Mouse (Mus musculus) midbrain, embryonic 13.5 days (tissue): Measurements from ENCODE around the gene Cct5. TPM values are rescaled to one million over a fixed set of nuclear protein-coding genes. Genes with fewer than 3 reads are reported as not detected.
A peak's percentile ranks its signal among the peaks of the same experiment; 100 is the strongest.

ENCODE experiments used
- ATAC-seq: fragments of 200-750 bp; cut with Nextera tagmentation; 2 replicates; pipeline ENCODE4 v1.8.0; 2017; ENCODE audit warnings: mild to moderate bottlenecking, moderate TSS enrichment, moderate library complexity
- H3K27ac ChIP-seq: fragments of 300-500 bp; sonication (generic); 2 replicates; pipeline ENCODE4 v1.5.1; 2015; ENCODE audit warnings: inconsistent platforms, mild to moderate bottlenecking, moderate library complexity
- H3K27me3 ChIP-seq: fragments of 300-500 bp; sonication (generic); 2 replicates; pipeline ENCODE4 v1.6.1; 2015; ENCODE audit warnings: mild to moderate bottlenecking, inconsistent platforms
- H3K36me3 ChIP-seq: fragments of 300-500 bp; sonication (generic); 2 replicates; pipeline ENCODE4 v1.6.1; 2015; ENCODE audit warnings: mild to moderate bottlenecking, inconsistent platforms
- H3K4me1 ChIP-seq: fragments of 300-500 bp; sonication (generic); replicated peaks from 2 replicates; pipeline ENCODE4 v1.6.1; 2015; ENCODE audit warnings: inconsistent platforms
- H3K4me2 ChIP-seq: fragments of 300-500 bp; sonication (generic); replicated peaks from 2 replicates; pipeline ENCODE4 v1.6.1; 2015; ENCODE audit warnings: moderate library complexity, mild to moderate bottlenecking, inconsistent platforms
- H3K4me3 ChIP-seq: fragments of 300-500 bp; sonication (generic); replicated peaks from 2 replicates; pipeline ENCODE4 v1.5.1; 2015; ENCODE audit warnings: mild to moderate bottlenecking, inconsistent platforms
- H3K9ac ChIP-seq: fragments of 300-500 bp; sonication (generic); replicated peaks from 2 replicates; pipeline ENCODE4 v1.6.1; 2015; ENCODE audit warnings: mild to moderate bottlenecking, inconsistent platforms
- H3K9me3 ChIP-seq: fragments of 300-500 bp; sonication (generic); 2 replicates; pipeline ENCODE4 v1.6.1; 2016; ENCODE audit warnings: mild to moderate bottlenecking, inconsistent platforms
- WGBS: fragments of 180-500 bp; shearing (Covaris S2); methylation state at CpG from one replicate; pipeline ENCODE4 v1.1.7; 2015; 5-methylcytosine and 5-hydroxymethylcytosine counted together
- polyA plus RNA-seq: library from polyadenylated mRNA; unstranded; fragments of >200 nt; fragmentation: Nextera tagmentation; extraction: Ambion mirVana; gene quantifications from 2 replicates; pipeline ENCODE4 v1.2.1, GENCODE M21; 2015

Gene Cct5
- polyA plus RNA-seq, 1 experiment from 2014 or later: 540 TPM

DNA sequence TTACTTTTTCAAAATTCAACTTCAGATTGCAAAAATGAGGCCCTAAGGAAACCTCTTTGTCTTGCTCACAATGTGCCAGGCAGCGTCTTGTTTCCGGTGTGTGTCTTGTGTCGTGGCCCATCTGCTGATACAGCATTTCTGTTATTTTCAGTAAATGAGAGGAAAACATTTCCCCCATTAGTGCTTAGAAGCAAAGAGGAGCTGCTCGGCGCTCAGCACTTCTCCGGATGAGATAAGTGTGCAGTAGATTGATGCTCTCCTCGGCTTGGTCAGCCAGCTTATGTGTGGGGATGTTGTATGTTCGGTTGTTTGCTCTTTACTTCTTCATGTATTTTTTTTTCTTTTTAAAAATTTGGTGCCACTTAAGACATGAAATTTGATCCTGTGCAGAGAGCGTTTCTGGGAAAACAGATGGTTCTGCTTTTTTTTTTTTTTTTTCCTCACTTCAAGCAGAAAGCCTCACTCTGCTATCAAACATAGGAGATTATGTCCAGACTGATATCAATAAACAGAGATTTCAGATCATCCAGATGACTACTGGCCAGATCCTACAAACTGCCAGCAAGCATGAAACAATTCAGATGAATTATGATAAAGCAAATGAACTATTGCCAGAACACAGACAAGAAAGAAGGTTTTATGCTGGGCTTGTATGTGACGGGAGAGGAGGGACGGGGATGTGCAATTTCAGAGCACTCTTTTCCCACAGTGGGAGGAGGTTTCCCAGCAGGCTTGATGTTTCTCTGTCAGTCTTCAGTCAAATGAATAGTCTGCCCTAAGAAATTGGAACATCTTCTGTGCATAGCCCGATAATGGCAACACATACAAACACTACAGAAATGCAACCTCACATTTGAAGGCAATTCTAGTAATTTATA is 25.9 kb upstream of the Cct5 start:
- Histone ChIP-seq H3K36me3 (peaks cover 12% of the 10 kb centered on the region), H3K9me3 (no peaks in the 10 kb centered on the region), H3K27ac (peak overlapping the region; percentile 49), H3K4me3 (no peak overlapping the region), H3K4me1 (0 out of 2 replicates have a peak, but pooled peaks cover 4% of the 10 kb centered on the region), H3K27me3 (no peaks in the 10 kb centered on the region), H3K9ac (no peak overlapping the region), H3K4me2 (no peak overlapping the region)
- ATAC-seq: no peak
- 62% methylated on average over 12 of the region's 12 CpGs for WGBS

DNA sequence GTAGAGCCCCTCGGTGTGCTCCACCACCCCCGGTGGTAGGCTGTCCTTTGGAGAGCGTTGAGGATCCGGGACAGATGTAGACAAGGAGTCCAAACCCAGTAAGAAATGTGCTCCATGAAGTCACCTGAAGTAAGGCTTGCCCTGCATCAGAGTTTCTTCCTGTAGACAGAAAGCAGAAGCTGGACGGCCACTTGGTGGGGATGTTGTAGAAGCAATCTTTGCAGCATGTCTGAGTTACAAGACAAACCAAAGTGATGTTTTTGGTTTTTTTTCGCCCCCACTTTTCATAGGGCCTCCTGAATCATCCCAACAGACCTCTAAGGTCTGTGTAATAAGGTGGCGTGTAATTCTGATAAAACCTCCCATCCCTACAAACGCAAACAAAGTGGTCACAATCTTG is 17.9 kb upstream of the Cct5 start:
- Histone ChIP-seq H3K9ac (no peak overlapping the region), H3K4me1 (no peaks in the 10 kb centered on the region), H3K4me3 (no peak overlapping the region), H3K9me3 (no peaks in the 10 kb centered on the region), H3K27me3 (no peaks in the 10 kb centered on the region), H3K36me3 (peaks cover 49% of the 10 kb centered on the region), H3K4me2 (no peak overlapping the region), H3K27ac (no peak overlapping the region)
- ATAC-seq: no peak
- 93% methylated on average over 8 of the region's 8 CpGs for WGBS

DNA sequence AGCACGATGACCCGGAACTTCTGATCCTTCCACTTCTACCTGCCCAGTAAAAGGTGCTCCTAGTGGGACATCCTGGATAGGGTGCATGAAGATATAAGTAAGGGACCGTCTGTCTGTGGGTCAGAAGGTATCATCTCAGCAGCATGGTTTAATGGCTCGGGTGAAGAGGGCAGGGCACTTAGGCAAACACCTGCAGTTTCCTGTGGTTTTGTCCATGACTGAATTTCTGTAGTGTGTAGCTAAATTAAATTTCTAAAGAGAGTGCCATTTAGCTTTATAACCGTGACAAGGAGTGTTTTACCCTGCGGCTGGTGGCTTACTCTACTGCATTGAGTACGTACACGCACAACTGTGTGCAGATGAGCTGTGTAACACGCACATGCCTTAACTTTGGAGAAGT is 15.7 kb upstream of the Cct5 start:
- 95% methylated on average over 9 of the region's 9 CpGs for WGBS
- no peak overlapping the region for H3K9ac ChIP-seq
- H3K4me3 ChIP-seq: no peak overlapping the region
- H3K4me2 ChIP-seq: no peak overlapping the region
- no peak overlapping the region for H3K27ac ChIP-seq
- peaks cover 42% of the 10 kb centered on the region for H3K36me3 ChIP-seq
- no peak for ATAC-seq
- H3K27me3 ChIP-seq: no peaks in the 10 kb centered on the region
- no peaks in the 10 kb centered on the region for H3K4me1 ChIP-seq
- no peaks in the 10 kb centered on the region for H3K9me3 ChIP-seq

DNA sequence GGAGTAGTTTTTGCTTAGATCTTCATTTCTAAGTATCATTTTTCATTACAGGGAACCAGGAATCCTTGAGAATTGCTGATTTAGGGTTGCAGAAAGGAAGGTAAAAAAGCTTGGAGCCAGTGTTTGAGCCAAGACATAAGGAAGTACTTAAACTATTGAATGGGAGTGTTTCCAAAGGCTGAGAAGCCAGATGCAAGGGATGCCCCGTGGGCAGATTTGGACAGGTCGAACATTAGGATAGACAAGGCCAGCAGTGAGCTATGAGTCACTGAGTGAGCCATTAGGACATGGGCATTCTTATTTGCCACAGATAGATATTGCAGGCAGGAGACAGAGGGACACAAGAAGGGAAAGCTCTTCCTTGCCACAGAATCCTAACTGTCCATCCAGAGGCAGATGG is 13.1 kb upstream of the Cct5 start:
- H3K4me1 ChIP-seq: no peaks in the 10 kb centered on the region
- H3K9me3 ChIP-seq: no peaks in the 10 kb centered on the region
- no peak for ATAC-seq
- H3K36me3 ChIP-seq: peaks cover 34% of the 10 kb centered on the region
- H3K27ac ChIP-seq: no peak overlapping the region
- WGBS: 93% methylated on average over 2 of the region's 2 CpGs
- no peak overlapping the region for H3K4me2 ChIP-seq
- H3K4me3 ChIP-seq: no peak overlapping the region
- H3K27me3 ChIP-seq: no peaks in the 10 kb centered on the region
- H3K9ac ChIP-seq: no peak overlapping the region

DNA sequence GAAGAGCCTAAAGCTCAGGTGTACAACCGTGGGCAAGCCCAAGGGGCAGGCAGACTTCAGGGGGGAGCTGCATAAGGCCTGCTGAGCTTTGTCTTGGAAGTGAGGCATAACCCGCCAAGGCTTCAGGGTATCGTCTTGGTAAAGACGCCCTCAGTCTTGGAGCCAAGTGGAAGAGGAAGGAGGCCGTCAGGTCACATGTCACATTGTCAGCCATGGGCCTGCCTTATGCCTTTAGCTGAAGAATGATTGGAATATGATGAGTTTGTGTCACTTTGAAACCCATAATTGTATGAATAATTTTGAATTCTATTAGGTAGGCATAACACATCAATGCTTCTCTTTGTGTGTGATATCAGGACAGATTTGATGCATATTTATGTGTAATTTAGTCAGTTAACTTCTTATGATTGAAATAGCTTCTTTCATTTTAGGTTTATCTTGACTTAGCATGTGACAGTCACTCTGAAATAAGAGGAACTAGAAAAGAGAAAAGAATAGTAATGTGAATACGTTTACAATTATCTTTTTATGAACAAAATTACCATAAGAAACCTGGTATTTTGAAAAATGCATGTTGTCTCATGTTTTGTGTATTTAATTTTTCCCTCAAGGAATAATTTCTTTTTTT is 12.3 kb upstream of the Cct5 start:
- Histone ChIP-seq H3K36me3 (peaks cover 27% of the 10 kb centered on the region), H3K27ac (no peak overlapping the region)

DNA sequence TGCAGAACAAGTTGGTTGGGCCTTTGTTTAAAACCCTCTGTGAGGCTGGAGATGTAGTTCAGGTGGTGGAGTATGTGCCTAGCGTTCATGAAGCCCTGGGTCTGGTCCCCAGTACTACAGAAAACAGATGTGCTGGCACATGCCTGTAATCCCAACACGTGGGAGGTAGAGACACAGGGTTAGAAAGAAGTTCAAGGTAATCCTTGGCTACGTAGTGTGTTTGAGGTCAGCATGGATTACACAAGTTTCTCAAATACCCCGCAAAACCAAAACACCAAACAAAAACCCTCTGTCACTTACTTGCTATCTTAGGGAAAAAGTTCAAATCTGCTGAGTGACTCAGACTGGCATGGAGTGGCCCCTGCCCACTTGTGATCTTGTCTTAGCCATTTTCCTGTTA is 10.4 kb upstream of the Cct5 start:
- no peak overlapping the region for H3K27ac ChIP-seq
- no peaks in the 10 kb centered on the region for H3K27me3 ChIP-seq
- H3K9ac ChIP-seq: no peak overlapping the region
- no peak for ATAC-seq
- H3K4me2 ChIP-seq: no peak overlapping the region
- no peak overlapping the region for H3K4me3 ChIP-seq
- H3K36me3 ChIP-seq: peaks cover 8% of the 10 kb centered on the region; the same call in 1 of the 2 replicates
- WGBS: 95% methylated on average over 4 of the region's 4 CpGs
- H3K4me1 ChIP-seq: 0 out of 2 replicates have a peak, but pooled peaks cover 2% of the 10 kb centered on the region
- H3K9me3 ChIP-seq: no peaks in the 10 kb centered on the region

More for the DNA sequence above, 12.3 kb upstream of the Cct5 start:
- ATAC-seq: no peak
- H3K4me3 ChIP-seq: no peak overlapping the region
- H3K4me2 ChIP-seq: no peak overlapping the region
- H3K9me3 ChIP-seq: no peaks in the 10 kb centered on the region
- no peaks in the 10 kb centered on the region for H3K27me3 ChIP-seq
- 93% methylated on average over 6 of the region's 6 CpGs for WGBS
- H3K9ac ChIP-seq: no peak overlapping the region
- no peaks in the 10 kb centered on the region for H3K4me1 ChIP-seq

DNA sequence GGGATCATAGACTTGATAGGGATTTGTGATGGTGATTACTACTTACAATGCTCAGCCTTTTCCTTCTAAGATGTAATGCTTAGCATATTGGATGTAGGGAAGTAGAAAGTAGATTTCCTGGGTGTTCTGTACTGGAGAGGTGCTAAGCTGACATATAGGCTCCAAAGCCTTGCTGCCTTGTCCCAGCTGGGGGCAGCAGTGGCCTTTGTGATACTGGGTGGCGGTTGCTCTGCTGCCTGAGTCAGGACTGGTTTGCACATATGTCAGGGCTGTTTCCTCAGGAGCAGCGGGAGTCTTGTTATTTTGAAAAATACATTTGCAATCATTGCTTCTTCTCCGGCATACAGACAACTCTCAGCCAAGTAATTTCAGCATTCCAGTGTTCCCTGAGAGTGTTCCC is 9.4 kb upstream of the Cct5 start:
- Histone ChIP-seq H3K4me2 (no peak overlapping the region), H3K27ac (no peak overlapping the region), H3K4me1 (0 out of 2 replicates have a peak, but pooled peaks cover 2% of the 10 kb centered on the region), H3K9me3 (no peaks in the 10 kb centered on the region), H3K27me3 (no peaks in the 10 kb centered on the region), H3K9ac (no peak overlapping the region), H3K4me3 (no peak overlapping the region), H3K36me3 (peaks cover 5% of the 10 kb centered on the region; the same call in 1 of the 2 replicates)
- WGBS: 87% methylated on average over 3 of the region's 3 CpGs
- peak; percentile 71 for ATAC-seq

DNA sequence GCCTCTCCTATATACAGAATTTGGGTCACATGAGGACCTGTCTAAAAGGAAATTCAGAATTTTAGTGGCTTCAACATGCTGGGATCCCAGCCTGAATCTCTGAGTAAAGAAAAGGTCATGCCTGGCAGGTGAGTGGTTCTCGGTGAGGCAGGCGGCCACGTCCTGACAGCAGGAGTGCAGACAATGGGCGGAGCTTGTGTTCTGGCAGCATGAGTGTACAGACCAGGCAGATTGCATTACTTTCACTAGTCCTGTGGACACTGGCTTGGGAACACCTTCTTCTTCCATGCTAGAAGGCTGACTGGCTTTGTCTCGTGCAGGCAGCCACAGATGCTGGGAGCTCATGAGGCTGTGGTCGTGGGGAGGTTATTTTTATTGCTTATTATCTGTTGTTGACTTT is 5.2 kb upstream of the Cct5 start:
- H3K9ac ChIP-seq: no peak overlapping the region
- no peak for ATAC-seq
- WGBS: 77% methylated on average over 6 of the region's 6 CpGs
- peaks cover 11% of the 10 kb centered on the region for H3K4me1 ChIP-seq
- no peaks in the 10 kb centered on the region for H3K36me3 ChIP-seq
- H3K9me3 ChIP-seq: no peaks in the 10 kb centered on the region
- H3K27me3 ChIP-seq: no peaks in the 10 kb centered on the region
- no peak overlapping the region for H3K4me2 ChIP-seq
- H3K4me3 ChIP-seq: no peak overlapping the region
- no peak overlapping the region for H3K27ac ChIP-seq

DNA sequence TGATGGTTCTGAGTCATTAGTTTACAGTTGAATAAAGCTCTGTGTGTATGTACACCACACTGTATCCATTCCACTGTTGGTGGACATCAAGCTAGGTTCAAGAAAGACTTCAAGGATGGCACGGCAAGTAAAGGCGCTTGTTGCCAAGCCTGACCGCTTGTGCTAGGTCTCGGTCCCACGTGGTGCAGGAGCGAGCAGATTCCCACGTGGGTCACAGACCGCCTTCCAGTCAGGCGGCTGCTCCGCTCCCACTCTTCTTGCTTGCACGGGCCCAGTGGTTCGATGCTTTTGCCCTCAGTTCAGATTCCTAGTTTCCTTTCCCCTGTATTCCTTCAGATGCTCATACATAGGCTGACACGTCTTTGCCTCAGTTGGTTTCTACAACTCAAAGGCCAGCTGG is 1.5 kb upstream of the Cct5 start:
- ATAC-seq: no peak
- Histone ChIP-seq H3K27me3 (no peaks in the 10 kb centered on the region), H3K4me2 (peak overlapping the region; percentile 60), H3K27ac (peak overlapping the region; percentile 92; the same call in 1 of the 2 replicates), H3K9ac (peak overlapping the region; percentile 90), H3K9me3 (no peaks in the 10 kb centered on the region), H3K4me1 (peaks cover 37% of the 10 kb centered on the region), H3K4me3 (peak overlapping the region; percentile 92), H3K36me3 (0 out of 2 replicates have a peak, but pooled peaks cover 3% of the 10 kb centered on the region)
- 87% methylated on average over 13 of the region's 13 CpGs for WGBS

DNA sequence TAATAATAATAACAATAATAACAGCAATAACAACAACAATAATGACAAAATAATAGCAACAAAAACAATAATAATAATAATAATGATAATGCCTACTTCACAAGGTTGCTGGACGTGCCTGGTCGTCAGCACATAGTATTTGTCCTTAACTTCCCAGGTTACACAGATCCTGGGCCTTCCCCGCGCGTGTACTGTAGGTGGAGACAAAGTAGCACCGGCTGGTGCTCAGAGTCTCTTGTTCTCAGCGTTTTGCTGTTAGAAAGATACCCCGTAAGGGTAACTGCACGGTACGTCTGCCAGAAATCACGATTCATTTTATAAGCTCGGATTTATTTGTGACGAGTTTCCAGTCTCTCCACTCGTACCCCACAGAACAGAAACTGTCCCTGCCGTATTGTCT is 822 bp upstream of the Cct5 start:
- Histone ChIP-seq H3K27ac (peak overlapping the region; percentile 92), H3K9me3 (no peaks in the 10 kb centered on the region), H3K9ac (peak overlapping the region; percentile 90), H3K4me2 (peak overlapping the region; percentile 60), H3K36me3 (peaks cover 8% of the 10 kb centered on the region), H3K27me3 (no peaks in the 10 kb centered on the region), H3K4me3 (peak overlapping the region; percentile 92), H3K4me1 (peaks cover 35% of the 10 kb centered on the region)
- ATAC-seq: peak; percentile 82
- 5% methylated on average over 15 of the region's 15 CpGs for WGBS

DNA sequence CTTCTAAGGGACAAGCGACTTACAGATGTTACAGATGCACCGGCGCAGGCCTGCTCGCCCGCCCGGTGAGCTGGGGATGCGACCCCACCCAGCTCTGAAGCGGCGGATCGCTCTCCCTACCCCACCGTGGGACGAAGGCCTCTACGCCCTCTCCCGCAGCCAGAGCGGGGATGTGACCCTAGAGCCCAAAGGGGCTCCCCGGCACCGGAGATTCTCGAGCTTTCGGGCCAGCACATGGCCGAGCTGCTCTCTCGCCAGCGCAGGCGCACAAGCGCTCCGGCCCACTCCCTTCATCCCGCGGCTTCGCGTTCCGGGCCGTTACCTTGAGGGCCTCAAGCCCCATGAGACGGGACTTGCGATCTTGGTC is 342 bp downstream of the Cct5 start:
- Histone ChIP-seq H3K4me2 (peak overlapping the region; percentile 99), H3K27ac (peak overlapping the region; percentile 78), H3K27me3 (no peaks in the 10 kb centered on the region), H3K4me1 (peaks cover 34% of the 10 kb centered on the region), H3K9ac (peak overlapping the region; percentile 96), H3K9me3 (no peaks in the 10 kb centered on the region), H3K4me3 (peak overlapping the region; percentile 92), H3K36me3 (peaks cover 20% of the 10 kb centered on the region)
- ATAC-seq: peak; percentile 81
- 0% methylated on average over 33 of the region's 33 CpGs for WGBS

DNA sequence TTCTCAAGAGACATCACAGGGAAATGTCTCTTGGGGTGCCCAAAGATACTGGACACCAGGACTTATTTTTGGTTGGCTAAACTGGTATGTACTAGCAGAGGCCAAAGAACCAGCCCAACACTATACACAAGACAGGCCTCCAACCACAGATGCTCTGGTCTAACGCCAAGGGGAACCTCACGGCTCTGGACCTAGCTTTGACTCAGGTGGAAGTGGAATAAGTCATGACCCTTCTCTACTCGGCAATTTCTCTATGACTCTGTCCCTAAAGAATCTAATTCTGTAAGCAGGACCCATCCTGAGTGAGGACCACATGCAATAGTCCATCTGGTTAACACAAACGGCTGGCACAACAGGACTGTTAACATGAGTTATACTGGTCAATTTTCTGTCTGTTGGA is 1.8 kb downstream of the Cct5 start:
- Histone ChIP-seq H3K27me3 (no peaks in the 10 kb centered on the region), H3K4me1 (peaks cover 34% of the 10 kb centered on the region), H3K4me2 (peak overlapping the region; percentile 99), H3K4me3 (peak overlapping the region; percentile 92), H3K9me3 (no peaks in the 10 kb centered on the region), H3K36me3 (peaks cover 34% of the 10 kb centered on the region), H3K9ac (no peak overlapping the region), H3K27ac (no peak overlapping the region)
- no peak for ATAC-seq
- WGBS: 82% methylated on average over 4 of the region's 4 CpGs
